Mouse (Mus musculus): ENCODE measurements around the gene Dgki.

- TF ChIP-seq POLR2A (IDR thresholded peaks at IDR 0.05; ENCODE audit: borderline replicate concordance, insufficient read depth, low read length) (no peak), CTCF (IDR thresholded peaks at IDR 0.05; ENCODE audit: borderline replicate concordance, insufficient read depth, low read depth, low read length) (no peak)
Observed at GRCm38 (mm10) chr6:37030402-37030801, 269.6 kb downstream of the Dgki start.

Data from cerebellum, adult 2 months (tissue).